Mouse (Mus musculus): ENCODE measurements around the gene Slc6a9.

DNA sequence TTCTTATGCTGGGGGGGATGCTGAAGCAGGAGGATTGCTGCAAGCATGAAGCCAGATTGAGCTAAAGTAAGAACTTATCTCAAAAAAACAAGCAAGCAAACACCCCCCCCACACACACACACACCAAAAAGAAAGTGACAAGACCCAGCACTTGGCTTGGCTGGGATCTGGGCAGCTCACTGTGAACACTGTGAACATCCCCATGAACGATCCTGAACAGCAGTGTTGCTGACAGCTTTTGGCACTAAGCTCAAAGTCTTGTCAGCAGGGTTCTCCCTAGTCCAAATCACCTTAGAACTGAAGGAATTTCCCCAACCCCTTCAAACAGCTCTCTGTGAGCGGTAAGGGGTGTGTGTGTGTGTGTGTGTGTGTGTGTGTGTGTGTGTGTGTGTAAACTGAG, 89.1 kb downstream of the Slc6a9 start:
- TF ChIP-seq POLR2A (IDR thresholded peaks at IDR 0.05; ENCODE audit: borderline replicate concordance, insufficient read depth, low read length), result no peak
- TF ChIP-seq CTCF (IDR thresholded peaks at IDR 0.05; ENCODE audit: borderline replicate concordance, insufficient read depth, low read depth, low read length), result no peak
